Mouse (Mus musculus) CH12.LX (cell line): ENCODE data around the gene Gm10283.

Experiments
- EP300 ChIP-seq: IDR thresholded peaks from 2 replicates; pipeline ENCODE4 v1.6.1; 2011; ENCODE audit warnings: low read length, improper control_type of control experiment
- KAT2A ChIP-seq: IDR thresholded peaks from 2 replicates; pipeline ENCODE4 v1.6.1; 2012; ENCODE audit warnings: low read length, improper control_type of control experiment, inconsistent platforms; ENCODE audit not compliant: insufficient replicate concordance
- MAZ ChIP-seq: IDR thresholded peaks from 2 replicates; pipeline ENCODE4 v1.6.1; 2012; ENCODE audit warnings: low read depth, mild to moderate bottlenecking, inconsistent platforms, low read length, improper control_type of control experiment, moderate library complexity
- MEF2A ChIP-seq: IDR thresholded peaks from 2 replicates; pipeline ENCODE4 v1.6.1; 2014; ENCODE audit warnings: low read depth, mild to moderate bottlenecking, inconsistent platforms, low read length, improper control_type of control experiment, borderline replicate concordance

DNA sequence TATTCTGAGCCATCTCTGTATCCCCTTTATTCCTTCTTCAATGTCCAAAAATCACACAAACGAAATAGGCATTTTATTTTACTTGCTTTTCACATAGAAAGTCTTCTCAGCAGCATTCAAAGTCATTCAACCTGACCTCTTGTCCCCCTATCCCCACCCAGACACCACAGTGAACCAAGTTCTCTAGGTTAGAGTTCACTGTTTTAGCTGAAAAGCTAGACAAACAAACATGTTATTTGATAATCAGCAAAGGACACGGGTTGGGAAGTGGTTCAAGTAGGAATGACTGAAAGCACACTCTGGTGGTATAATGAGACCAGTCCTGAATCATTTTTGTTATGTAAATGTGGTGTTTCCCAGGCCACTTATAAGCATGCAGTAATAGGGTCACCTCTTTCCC, 31.9 kb upstream of the Gm10283 start:
- TF ChIP-seq KAT2A (no peak), EP300 (no peak), MEF2A (no peak), MAZ (no peak)
